Comparison of ENCODE assay signal across 17 mouse cellular contexts in genomic region chr4:65586947-65587346, GRCm38 (mm10). TPM values are rescaled to one million over a fixed set of nuclear protein-coding genes. Genes with fewer than 3 reads are reported as not detected.
DNase-seq lines count a peak whose midpoint lies in the region; ATAC-seq lines count a peak whose summit lies in the region.
"Had no signal": no experiment of that assay in that cellular context is flagged by ENCODE, and none has a peak within 500 bp of the region (broad histone marks: within the 10 kb centered on the region; RNA-seq: fewer than 3 reads in every experiment).

No protein-coding gene starts in this region.

- no peak overlapping the region for H3K9ac ChIP-seq in hindbrain, embryonic 15.5 days
- H3K9ac ChIP-seq in midbrain, embryonic 11.5 days (ENCODE audit: low read length) = no peak overlapping the region
- H3K9ac ChIP-seq in midbrain, embryonic 15.5 days = no peak overlapping the region
- H3K9ac ChIP-seq: forebrain, embryonic 15.5 days; lung, embryonic 15.5 days had no signal

- H3K27me3 ChIP-seq in hindbrain, embryonic 15.5 days = no peaks in the 10 kb centered on the region
- H3K27me3 ChIP-seq in hindbrain, embryonic 10.5 days (ENCODE audit: insufficient read depth, poor library complexity, severe bottlenecking) = no peaks in the 10 kb centered on the region
- no peaks in the 10 kb centered on the region for H3K27me3 ChIP-seq in midbrain, embryonic 11.5 days (ENCODE audit: control insufficient read depth, insufficient read depth, low read length)
- H3K27me3 ChIP-seq in midbrain, embryonic 15.5 days (replicated peaks) = no peaks in the 10 kb centered on the region
- H3K27me3 ChIP-seq: forebrain, embryonic 15.5 days; lung, embryonic 15.5 days; megakaryocyte, embryonic 14.5 days had no signal

- H3K4me3 ChIP-seq in hindbrain, embryonic 15.5 days = no peak overlapping the region
- no peak overlapping the region for H3K4me3 ChIP-seq in hindbrain, embryonic 10.5 days
- no peak overlapping the region for H3K4me3 ChIP-seq in midbrain, embryonic 11.5 days (ENCODE audit: low read depth, low read length)
- no peak overlapping the region for H3K4me3 ChIP-seq in midbrain, embryonic 15.5 days
- H3K4me3 ChIP-seq: forebrain, embryonic 15.5 days; lung, embryonic 15.5 days; megakaryocyte, embryonic 14.5 days had no signal

- H3K4me1 ChIP-seq in hindbrain, embryonic 15.5 days (replicated peaks) = peaks cover 6% of the 10 kb centered on the region; the same call in 1 of the 2 replicates
- H3K4me1 ChIP-seq in hindbrain, embryonic 10.5 days (replicated peaks) = 0 out of 2 replicates have a peak, but pooled peaks cover 3% of the 10 kb centered on the region
- H3K4me1 ChIP-seq in midbrain, embryonic 11.5 days (ENCODE audit: control insufficient read depth, insufficient read depth, low read length) = no peaks in the 10 kb centered on the region
- no peaks in the 10 kb centered on the region for H3K4me1 ChIP-seq in midbrain, embryonic 15.5 days
- H3K4me1 ChIP-seq: forebrain, embryonic 15.5 days; lung, embryonic 15.5 days; megakaryocyte, embryonic 14.5 days had no signal

- 0 out of 2 replicates have a peak, but pooled peaks have one; percentile 43 for ATAC-seq in hindbrain, embryonic 15.5 days (ENCODE audit: low FRiP score, low read depth)
- ATAC-seq in midbrain, embryonic 11.5 days (ENCODE audit: low FRiP score) = no peak
- ATAC-seq in midbrain, embryonic 15.5 days (replicated peaks) = no peak
- ATAC-seq: forebrain, embryonic 15.5 days had no signal

- WGBS in hindbrain, embryonic 15.5 days = 28% methylated on average over 5 of the region's 5 CpGs
- whole genome bisulfite sequencing in hindbrain, embryonic 10.5 days = 38% methylated on average over 5 of the region's 5 CpGs
- 50% methylated on average over 5 of the region's 5 CpGs for WGBS in midbrain, embryonic 11.5 days
- 33% methylated on average over 5 of the region's 5 CpGs for WGBS in midbrain, embryonic 15.5 days

- H3K36me3 ChIP-seq in hindbrain, embryonic 15.5 days = no peaks in the 10 kb centered on the region
- H3K36me3 ChIP-seq in hindbrain, embryonic 10.5 days = no peaks in the 10 kb centered on the region
- no peaks in the 10 kb centered on the region for H3K36me3 ChIP-seq in midbrain, embryonic 11.5 days (ENCODE audit: control insufficient read depth, insufficient read depth, low read length)
- H3K36me3 ChIP-seq in midbrain, embryonic 15.5 days (replicated peaks) = no peaks in the 10 kb centered on the region
- H3K36me3 ChIP-seq: forebrain, embryonic 15.5 days; lung, embryonic 15.5 days had no signal

- no peak overlapping the region for H3K27ac ChIP-seq in hindbrain, embryonic 15.5 days (replicated peaks)
- no peak overlapping the region for H3K27ac ChIP-seq in hindbrain, embryonic 10.5 days
- no peak overlapping the region for H3K27ac ChIP-seq in midbrain, embryonic 11.5 days (ENCODE audit: low read depth, low read length)
- H3K27ac ChIP-seq in midbrain, embryonic 15.5 days = no peak overlapping the region
- H3K27ac ChIP-seq: forebrain, embryonic 15.5 days; lung, embryonic 15.5 days had no signal

- H3K4me2 ChIP-seq in hindbrain, embryonic 15.5 days = no peak overlapping the region
- no peak overlapping the region for H3K4me2 ChIP-seq in midbrain, embryonic 11.5 days
- H3K4me2 ChIP-seq in midbrain, embryonic 15.5 days = no peak overlapping the region
- H3K4me2 ChIP-seq: forebrain, embryonic 15.5 days; lung, embryonic 15.5 days had no signal

- no peaks in the 10 kb centered on the region for H3K9me3 ChIP-seq in hindbrain, embryonic 15.5 days
- H3K9me3 ChIP-seq in hindbrain, embryonic 10.5 days = no peaks in the 10 kb centered on the region
- H3K9me3 ChIP-seq in midbrain, embryonic 11.5 days (ENCODE audit: control insufficient read depth, low read length) = no peaks in the 10 kb centered on the region
- no peaks in the 10 kb centered on the region for H3K9me3 ChIP-seq in midbrain, embryonic 15.5 days
- H3K9me3 ChIP-seq: forebrain, embryonic 15.5 days; lung, embryonic 15.5 days; megakaryocyte, embryonic 14.5 days had no signal

- DNase-seq in hindbrain, embryonic 10.5 days (ENCODE audit: low spot score) = no peak
- peak; percentile 84 for DNase-seq in midbrain, embryonic 11.5 days (ENCODE audit: low spot score, missing footprints)
- peak; percentile 81 for DNase-seq in cerebellum, adult 11-12 months
- DNase-seq in cerebellum, postnatal 25 days = peak; percentile 75 to 83
- no peak for DNase-seq in spleen, adult 12 weeks (ENCODE audit: low spot score)
- DNase-seq in frontal cortex, postnatal 14 days (ENCODE audit: low spot score in 2 of 2) = no peak
- DNase-seq: adrenal gland, postnatal 25 days; B cell, adult 2 months; gastrocnemius, postnatal 14 days; kidney, adult 8-10 months; kidney, postnatal 25 days; right cerebral cortex, postnatal 14 days had no signal

RNA-seq across cellular contexts. Expression of gene Trim32, which starts 17.8 kb away (rescaled TPM):
- polyA plus RNA-seq in hindbrain, embryonic 15.5 days (2015; fragmentation: Nextera tagmentation; extraction: Ambion mirVana) = 169 and 194 TPM in 2 replicates
- 64.7 and 67.5 TPM in 2 replicates for polyA plus RNA-seq in hindbrain, embryonic 10.5 days (2016; fragmentation: Nextera tagmentation; extraction: Ambion mirVana)
- polyA plus RNA-seq in midbrain, embryonic 11.5 days (2014; fragmentation: Nextera tagmentation; extraction: Ambion mirVana) = 67.1 and 71.3 TPM in 2 replicates
- 207 and 214 TPM in 2 replicates for polyA plus RNA-seq in midbrain, embryonic 15.5 days (2015; fragmentation: Nextera tagmentation; extraction: Ambion mirVana)

Comparison
In these comparisons a context has a peak if more than half of its experiments do, and no peak if none do; other contexts are left out.
1. DNase-seq: peak in midbrain, embryonic 11.5 days (single experiment), cerebellum, adult 11-12 months (single experiment) and cerebellum, postnatal 25 days (2 of 2); none in hindbrain, embryonic 10.5 days (single experiment), spleen, adult 12 weeks (single experiment) and frontal cortex, postnatal 14 days (0 of 2).